Mouse (Mus musculus) embryo, embryonic 11 days (tissue): ENCODE results near the gene Ttc8.
A peak's percentile ranks its signal among the peaks of the same experiment; 100 is the strongest.

Source experiments
- DNase-seq: peaks from one replicate; pipeline ENCODE4 v3.0.0-alpha.2; 2015

Ttc8 gene

DNA sequence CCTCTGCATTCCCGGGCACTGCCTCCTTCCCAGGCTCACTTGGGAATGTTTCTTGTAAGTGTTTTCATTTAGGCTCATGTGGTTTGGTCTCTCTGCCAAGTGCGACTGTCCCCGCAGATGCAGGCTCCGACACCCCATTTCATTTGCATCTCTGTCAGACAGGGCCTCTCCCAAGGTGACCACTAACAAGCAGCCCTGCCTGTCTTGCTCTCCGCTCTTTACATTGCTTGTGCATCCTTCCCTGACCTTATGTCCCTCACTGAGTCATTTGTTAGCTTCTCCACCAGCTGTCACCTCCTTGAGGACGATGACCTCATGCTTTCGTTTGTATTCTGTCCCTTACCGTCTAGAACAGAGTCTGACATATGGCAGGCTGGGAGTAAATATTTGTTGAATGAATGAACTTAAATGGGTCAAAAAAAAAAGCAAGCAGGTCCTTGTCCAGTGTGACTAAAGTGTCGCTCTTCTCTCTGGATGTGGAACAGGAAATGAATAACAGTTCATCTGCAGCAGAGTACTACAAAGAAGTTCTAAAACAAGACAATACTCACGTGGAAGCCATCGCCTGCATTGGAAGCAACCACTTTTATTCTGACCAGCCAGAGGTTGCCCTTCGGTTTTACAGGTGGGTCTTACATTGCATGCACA lies 53.9 kb downstream of the Ttc8 start:
- DNase-seq, result peak; percentile 40

DNA sequence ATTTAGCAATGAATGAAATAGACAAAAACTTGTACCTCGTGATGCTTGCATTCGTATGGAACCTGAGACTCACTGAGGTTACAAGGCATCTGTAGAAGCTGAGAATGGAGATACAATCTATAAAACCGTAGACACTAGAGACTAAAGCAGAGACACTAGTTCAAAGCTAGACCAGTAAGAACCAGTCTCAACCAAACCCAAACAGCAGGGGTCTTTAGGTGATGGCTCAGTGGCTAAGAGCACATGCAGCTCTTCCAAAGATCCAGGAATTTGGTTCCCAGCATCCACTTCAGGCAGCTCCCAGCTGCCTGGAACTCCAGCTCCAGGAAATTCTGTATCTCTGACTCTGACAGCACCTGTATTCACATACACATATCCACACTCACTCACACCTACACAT lies 60.7 kb downstream of the Ttc8 start:
- no peak for DNase-seq

- no peak for DNase-seq
Observed at GRCm38 (mm10) chr12:98984785-98985184, 64.4 kb downstream of the Ttc8 start.

DNA sequence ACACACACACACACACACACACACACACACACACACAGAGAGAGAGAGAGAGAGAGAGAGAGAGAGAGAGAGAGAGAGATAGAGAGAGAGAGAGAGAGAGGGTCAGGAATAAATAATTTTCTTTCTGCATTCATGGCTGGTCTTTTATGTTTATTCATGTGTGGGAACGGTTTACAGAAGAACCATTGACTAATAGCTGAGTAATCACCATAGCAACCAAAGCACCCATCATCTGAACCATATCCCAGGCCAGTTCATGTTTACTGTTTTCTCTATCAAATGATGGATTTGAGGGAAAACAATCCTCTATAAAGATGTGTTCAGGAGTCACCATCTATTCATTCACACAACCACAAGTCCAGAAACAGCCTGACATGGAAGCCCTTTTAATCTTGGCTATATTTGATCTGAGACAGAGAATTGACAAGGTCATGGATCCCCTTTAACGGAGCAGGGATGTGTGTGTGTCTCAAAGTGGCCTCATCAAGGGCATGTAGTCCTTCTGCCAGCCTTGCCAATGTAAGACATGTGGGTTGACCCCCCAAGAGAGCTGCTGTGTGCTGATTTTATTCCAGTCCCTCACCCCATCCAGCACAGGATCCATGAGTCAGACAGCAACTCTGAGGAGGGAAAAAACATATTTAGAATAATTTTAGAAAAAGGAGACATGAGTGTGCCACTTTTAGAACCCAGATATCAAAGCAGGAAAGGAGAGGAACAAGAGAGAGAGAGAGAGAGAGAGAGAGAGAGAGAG lies 70.9 kb downstream of the Ttc8 start:
- no peak for DNase-seq

DNA sequence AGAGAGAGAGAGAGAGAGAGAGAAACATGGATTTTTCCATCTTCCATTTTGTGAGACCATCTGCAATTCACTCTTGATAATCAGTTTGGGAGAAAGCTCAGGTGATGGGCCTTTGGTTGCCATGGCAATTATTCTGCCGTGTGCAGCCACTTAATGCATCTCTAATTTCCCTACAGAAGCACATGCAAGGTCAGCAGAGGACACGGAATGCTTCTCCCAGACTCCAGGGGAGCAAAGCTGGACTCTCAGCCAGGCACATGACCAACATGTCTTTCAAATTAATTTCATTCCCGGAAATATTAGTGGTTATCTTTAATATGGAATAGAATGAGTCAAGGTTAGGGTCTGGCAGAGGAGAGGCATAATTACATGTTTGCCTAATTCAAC lies 71.4 kb downstream of the Ttc8 start:
- DNase-seq, result no peak

GRCm38 (mm10) chr12:98993736-98994135 lies 73.4 kb downstream of the Ttc8 start:
- no peak for DNase-seq

GRCm38 (mm10) chr12:98994366-98994765 lies 74.0 kb downstream of the Ttc8 start:
- DNase-seq, result no peak

DNA sequence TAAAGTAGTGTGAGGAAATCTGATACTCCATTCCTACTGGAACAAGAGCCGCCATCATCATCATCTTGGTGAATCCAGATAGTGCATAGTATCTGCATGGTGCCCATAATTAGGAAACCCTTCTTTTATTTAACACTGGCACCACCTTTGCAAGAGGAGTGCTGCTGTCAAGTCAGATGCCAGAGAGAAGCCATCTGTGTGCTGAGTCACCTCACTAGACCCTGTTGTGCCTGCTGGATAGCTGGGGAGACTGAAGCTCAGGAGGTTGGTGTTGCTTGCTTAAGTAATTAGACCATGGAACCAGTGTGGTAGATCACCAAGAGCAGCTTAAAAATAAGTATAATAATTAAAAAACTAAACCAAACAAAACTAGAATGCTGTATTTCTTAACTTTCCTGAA lies 75.5 kb downstream of the Ttc8 start:
- no peak for DNase-seq

DNA sequence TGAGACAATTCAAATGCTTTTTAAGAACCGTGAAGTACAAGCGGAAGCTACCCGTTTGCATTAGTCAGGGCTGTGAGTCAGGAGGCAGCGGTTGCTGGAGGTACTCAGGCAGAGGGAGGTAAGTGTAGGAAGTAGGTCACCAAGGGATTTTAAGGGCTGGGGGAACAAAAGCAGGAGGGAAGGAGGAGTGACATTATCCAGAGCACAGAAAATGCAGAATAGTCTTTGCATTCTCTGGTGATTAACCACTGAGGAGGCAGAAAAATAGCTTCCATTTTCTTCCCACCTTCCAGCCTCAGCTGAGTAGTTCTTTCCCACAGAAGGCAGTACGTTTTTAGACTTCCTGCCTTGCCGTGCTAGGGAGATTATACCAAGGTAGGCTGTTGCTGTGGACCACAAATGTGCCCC lies 76.2 kb downstream of the Ttc8 start:
- no peak for DNase-seq

DNA sequence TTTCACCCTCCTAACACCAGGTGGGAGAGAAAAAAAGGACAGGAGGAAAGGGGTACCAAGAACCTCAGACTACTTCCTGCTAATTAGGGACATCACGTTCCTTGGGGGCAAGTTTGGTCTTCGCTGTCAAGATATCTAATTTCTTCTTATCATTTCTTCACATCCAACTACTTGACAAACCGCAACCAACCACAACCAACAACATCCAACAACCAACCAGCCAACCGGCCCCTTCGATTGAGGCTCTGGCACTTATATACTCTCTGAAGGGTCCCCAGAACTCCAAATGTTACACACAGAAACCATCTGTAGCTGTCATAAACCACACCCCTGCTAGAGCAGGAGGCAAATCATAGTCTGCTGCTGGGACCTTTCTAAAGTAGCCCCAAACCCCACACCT lies 76.7 kb downstream of the Ttc8 start:
- DNase-seq, result no peak

DNA sequence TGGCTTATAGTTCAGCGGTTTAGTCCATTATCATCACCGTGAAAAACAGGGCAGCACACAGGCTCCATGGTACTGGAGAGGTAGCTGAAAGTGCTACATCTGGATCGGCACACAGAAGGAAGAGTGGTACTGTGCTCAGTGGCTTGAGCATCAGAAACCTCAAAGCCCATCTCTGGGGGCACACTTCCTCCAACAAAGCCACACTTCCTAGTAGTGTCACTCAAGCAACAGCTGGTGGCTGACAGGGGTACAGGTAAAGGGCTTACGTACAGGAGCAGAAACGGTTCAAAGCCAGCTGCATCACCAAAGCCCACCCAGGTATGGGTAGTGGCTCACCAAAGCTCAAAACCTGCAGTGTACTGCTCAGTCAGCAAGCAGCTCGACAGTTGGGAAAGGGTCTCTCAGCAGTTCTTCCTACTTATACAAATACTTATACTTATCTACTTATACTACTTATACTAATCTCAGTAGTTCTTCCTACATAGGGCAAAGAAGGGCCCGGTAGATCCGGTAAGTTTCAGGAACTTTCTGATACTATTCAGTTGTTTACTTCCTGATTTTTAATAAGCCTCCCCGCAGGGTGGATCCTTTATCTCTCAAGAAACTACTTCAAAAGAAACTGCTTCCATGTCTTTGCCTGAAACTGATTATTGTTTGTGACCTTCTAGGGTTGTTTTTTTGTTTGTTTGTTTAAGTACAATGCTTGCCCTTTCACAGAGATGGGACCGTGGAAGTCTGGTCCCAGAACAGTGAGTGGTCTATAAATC lies 78.5 kb downstream of the Ttc8 start:
- no peak for DNase-seq

- no peak for DNase-seq
Observed at GRCm38 (mm10) chr12:99000310-99000709, 79.9 kb downstream of the Ttc8 start.

DNA sequence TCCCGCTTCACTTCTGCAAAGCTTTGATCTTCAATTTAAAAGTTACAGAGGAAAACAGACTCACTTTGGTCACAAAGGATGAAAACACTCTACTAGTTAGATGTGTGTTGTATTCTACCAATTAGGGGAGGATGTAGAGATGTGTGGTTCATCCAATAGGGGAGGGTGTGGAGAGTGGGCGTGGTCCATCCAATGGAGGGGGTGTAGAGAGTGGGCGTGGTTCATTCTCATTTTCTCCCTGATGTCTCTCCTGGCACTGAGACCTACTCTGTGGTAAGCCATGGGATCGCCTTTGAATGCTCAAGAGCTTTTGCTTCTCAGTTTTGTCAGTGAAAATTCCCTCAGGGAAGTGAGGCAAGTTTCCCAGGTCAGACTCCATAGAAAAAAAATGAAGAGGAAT lies 82.7 kb downstream of the Ttc8 start:
- no peak for DNase-seq

GRCm38 (mm10) chr12:99004752-99005151 lies 84.4 kb downstream of the Ttc8 start:
- no peak for DNase-seq

DNA sequence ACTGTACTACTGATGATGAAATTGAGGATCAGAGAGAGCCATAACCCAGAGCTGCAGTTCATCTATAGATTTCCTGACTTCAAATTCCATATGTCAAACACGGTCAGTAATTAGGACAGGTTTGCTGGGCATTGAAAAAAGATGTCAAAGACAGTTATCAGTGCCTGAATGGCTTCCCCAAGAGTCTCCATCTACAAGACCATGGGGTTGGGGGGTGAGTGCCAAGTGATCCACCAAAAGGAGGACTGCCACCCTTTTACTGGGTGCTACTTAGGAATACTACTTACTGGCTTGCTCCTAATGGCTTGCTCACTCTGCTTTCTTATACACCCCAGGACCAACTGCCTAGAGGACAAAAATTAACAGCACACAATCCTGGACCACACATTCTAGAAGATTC lies 88.4 kb downstream of the Ttc8 start:
- no peak for DNase-seq

- peak; percentile 29 for DNase-seq
Observed at GRCm38 (mm10) chr12:99009430-99009829, 89.1 kb downstream of the Ttc8 start.

- no peak for DNase-seq
Observed at GRCm38 (mm10) chr12:99010044-99010443, 89.7 kb downstream of the Ttc8 start.

- DNase-seq, result peak; percentile 86
Observed at GRCm38 (mm10) chr12:99011161-99011861, 90.9 kb downstream of the Ttc8 start.

DNA sequence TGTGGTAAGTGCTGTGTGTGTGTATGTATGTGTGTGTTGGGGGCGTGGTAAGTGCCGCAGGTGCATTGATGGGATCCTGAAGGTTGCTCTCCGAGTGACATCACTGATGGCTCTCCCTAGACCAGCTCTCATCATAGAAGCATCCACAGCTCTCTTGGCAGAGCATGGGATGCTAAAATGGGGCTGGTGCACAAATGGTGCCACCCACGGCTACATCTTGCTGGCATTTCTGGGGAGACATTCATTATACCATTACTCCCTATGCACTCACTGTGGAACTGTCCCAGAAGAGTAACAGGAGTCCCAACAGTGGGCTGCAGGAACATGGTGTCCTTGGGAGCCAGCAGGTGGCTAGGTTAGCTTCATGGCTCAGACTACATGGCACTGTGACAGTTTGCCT lies 95.5 kb downstream of the Ttc8 start:
- no peak for DNase-seq

DNA sequence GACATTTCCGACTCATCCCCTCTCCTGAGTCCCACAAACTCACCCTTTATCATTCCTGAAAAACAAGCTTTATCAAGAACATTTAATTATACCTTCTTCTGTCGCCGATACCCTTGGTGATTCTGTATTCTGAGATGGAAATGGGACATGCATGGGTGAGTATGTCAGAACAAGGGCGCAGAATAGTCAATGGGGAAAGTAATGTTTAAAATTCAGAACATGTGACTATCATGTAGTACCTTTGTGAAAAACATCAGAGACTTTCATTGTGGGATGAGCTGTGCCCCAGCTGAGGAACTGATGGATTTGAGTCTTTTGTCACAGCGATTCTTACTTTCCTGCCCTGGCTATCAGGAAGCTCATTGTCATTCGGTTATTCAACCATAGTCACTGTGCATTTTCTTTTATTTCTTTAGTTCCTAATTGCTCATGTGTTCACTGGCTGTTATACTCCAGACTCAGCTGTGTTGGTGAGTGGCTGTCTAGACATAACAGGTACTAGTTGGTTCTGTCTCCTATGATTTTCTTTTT lies 104.1 kb downstream of the Ttc8 start:
- DNase-seq, result no peak

DNA sequence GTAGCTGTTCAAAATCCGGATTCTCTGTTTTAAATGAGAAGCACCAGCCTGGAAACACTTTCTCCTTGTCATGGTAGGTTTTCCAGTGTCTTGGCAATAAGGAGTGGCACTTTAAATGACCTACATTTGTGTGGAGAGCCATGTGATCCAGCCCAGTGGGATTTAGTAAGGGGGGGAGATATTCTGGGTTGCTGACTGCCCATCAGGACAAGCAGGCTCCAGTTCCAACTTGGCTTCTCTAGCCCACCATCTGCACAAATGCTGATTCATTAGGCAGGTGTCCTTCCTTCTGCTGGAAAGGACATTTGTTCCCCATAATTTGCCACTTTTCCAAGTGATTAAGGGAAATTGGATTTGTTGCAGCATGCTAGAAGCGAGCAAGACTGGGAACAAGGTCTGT lies 105.9 kb downstream of the Ttc8 start:
- DNase-seq, result no peak

DNA sequence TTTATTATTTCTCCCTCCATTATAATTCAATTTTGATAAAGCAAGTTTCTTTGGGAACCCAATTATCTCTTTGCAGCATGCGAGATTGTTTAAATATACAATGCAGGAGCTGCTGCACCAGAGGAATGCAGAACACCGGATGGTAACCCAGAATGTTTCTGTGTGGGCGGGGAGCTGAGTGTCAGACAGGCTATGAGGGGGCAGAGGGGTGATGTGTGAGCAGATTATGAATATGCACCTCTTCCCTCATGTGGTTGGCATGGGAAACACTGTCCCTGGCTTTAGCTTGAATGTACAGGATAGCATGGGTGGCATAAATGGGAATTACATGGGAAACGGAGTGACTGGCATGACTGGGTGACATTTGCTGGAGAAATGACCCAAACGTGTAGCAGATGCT lies 108.3 kb downstream of the Ttc8 start:
- no peak for DNase-seq

GRCm38 (mm10) chr12:99030022-99030421 lies 109.6 kb downstream of the Ttc8 start:
- DNase-seq, result no peak
